Comparison of ENCODE assay signal across 11 mouse cellular contexts in genomic region chr5:111235131-111235530, GRCm38 (mm10).
DNase-seq lines count a peak whose midpoint lies in the region; ATAC-seq and TF ChIP-seq lines count a peak whose summit lies in the region.
"Had no signal": no experiment of that assay in that cellular context is flagged by ENCODE, and none has a peak within 500 bp of the region (broad histone marks: within the 10 kb centered on the region; RNA-seq: fewer than 3 reads in every experiment).

No protein-coding gene starts in this region.

- H3K9ac ChIP-seq in hindbrain, postnatal 0 days (replicated peaks; ENCODE audit: low read length): no peak overlapping the region
- H3K9ac ChIP-seq in hindbrain, embryonic 11.5 days (ENCODE audit: low read depth, low read length): no peak overlapping the region
- H3K9ac ChIP-seq in lung, embryonic 14.5 days: no peak overlapping the region
- H3K9ac ChIP-seq: midbrain, embryonic 15.5 days had no signal

- peak; percentile 70 for DNase-seq in hindbrain, postnatal 0 days (ENCODE audit: low spot score)
- no peak for DNase-seq in hindbrain, embryonic 11.5 days (ENCODE audit: low spot score)
- peak; percentile 82 for DNase-seq in heart, adult 8-10 months (ENCODE audit: low spot score)
- peak; percentile 82 for DNase-seq in lung, embryonic 14.5 days
- no peak for DNase-seq in layer of hippocampus, adult 2 months (ENCODE audit: low spot score in 2 of 2)
- DNase-seq in spleen, postnatal 36 days (ENCODE audit: low spot score in 2 of 2): no peak
- no peak for DNase-seq in spleen, postnatal 10 days (ENCODE audit: low spot score in 2 of 2)
- DNase-seq: thymus, adult 2 months had no signal

- H3K4me3 ChIP-seq in hindbrain, postnatal 0 days (ENCODE audit: low read length): no peak overlapping the region
- H3K4me3 ChIP-seq in hindbrain, embryonic 11.5 days (ENCODE audit: low read depth, low read length): no peak overlapping the region
- peak overlapping the region; percentile 33; the same call in 1 of the 2 replicates for H3K4me3 ChIP-seq in brown adipose tissue, adult 24 weeks (ENCODE audit: insufficient read depth, low read depth, low read length)
- H3K4me3 ChIP-seq in lung, embryonic 14.5 days (ENCODE audit: low read depth, low read length): no peak overlapping the region
- no peak overlapping the region for H3K4me3 ChIP-seq in layer of hippocampus, adult 2 months
- H3K4me3 ChIP-seq: midbrain, embryonic 15.5 days had no signal

- H3K9me3 ChIP-seq in hindbrain, postnatal 0 days (ENCODE audit: low read length): no peaks in the 10 kb centered on the region
- no peaks in the 10 kb centered on the region for H3K9me3 ChIP-seq in hindbrain, embryonic 11.5 days (ENCODE audit: control insufficient read depth, low read length)
- H3K9me3 ChIP-seq in lung, embryonic 14.5 days (ENCODE audit: low read depth, low read length): no peaks in the 10 kb centered on the region
- H3K9me3 ChIP-seq: midbrain, embryonic 15.5 days had no signal

- H3K4me2 ChIP-seq in hindbrain, postnatal 0 days (ENCODE audit: low read depth, low read length): no peak overlapping the region
- no peak overlapping the region for H3K4me2 ChIP-seq in hindbrain, embryonic 11.5 days (replicated peaks; ENCODE audit: low read depth, low read length)
- H3K4me2 ChIP-seq in lung, embryonic 14.5 days: no peak overlapping the region
- H3K4me2 ChIP-seq: midbrain, embryonic 15.5 days had no signal

- WGBS in hindbrain, postnatal 0 days: 49% methylated on average over 12 of the region's 12 CpGs
- 85% methylated on average over 12 of the region's 12 CpGs for WGBS in hindbrain, embryonic 11.5 days
- WGBS in lung, embryonic 14.5 days: 42% methylated on average over 12 of the region's 12 CpGs

- peaks cover 9% of the 10 kb centered on the region for H3K4me1 ChIP-seq in hindbrain, postnatal 0 days (ENCODE audit: insufficient read depth, low read length)
- H3K4me1 ChIP-seq in hindbrain, embryonic 11.5 days (replicated peaks; ENCODE audit: control insufficient read depth, insufficient read depth, low read length): peaks cover 5% of the 10 kb centered on the region
- no peaks in the 10 kb centered on the region for H3K4me1 ChIP-seq in brown adipose tissue, adult 24 weeks (ENCODE audit: control insufficient read depth, insufficient read depth, insufficient read length, low read length)
- H3K4me1 ChIP-seq in lung, embryonic 14.5 days (ENCODE audit: insufficient read depth): peaks cover 8% of the 10 kb centered on the region

- ATAC-seq in hindbrain, postnatal 0 days: no peak
- ATAC-seq in hindbrain, embryonic 11.5 days (ENCODE audit: low FRiP score): no peak
- ATAC-seq in lung, embryonic 14.5 days (ENCODE audit: insufficient read depth): peak; percentile 60
- ATAC-seq: activated CD4-positive, CD25-positive, alpha-beta regulatory T cell, adult 4 months; midbrain, embryonic 15.5 days had no signal

- no peak overlapping the region for H3K27ac ChIP-seq in hindbrain, postnatal 0 days
- H3K27ac ChIP-seq in hindbrain, embryonic 11.5 days (ENCODE audit: low read depth, low read length): no peak overlapping the region
- H3K27ac ChIP-seq in brown adipose tissue, adult 24 weeks (replicated peaks; ENCODE audit: low read depth, low read length): no peak overlapping the region
- no peak overlapping the region for H3K27ac ChIP-seq in lung, embryonic 14.5 days (ENCODE audit: low read depth)
- no peak overlapping the region for H3K27ac ChIP-seq in layer of hippocampus, adult 2 months
- H3K27ac ChIP-seq: midbrain, embryonic 15.5 days had no signal

- TF ChIP-seq CTCF in hindbrain, postnatal 0 days (IDR thresholded peaks at IDR 0.05; ENCODE audit: low read depth): no peak
- TF ChIP-seq CTCF in lung, embryonic 14.5 days (IDR thresholded peaks at IDR 0.05; ENCODE audit: low read depth): no peak
- no peak for TF ChIP-seq CTCF in layer of hippocampus, adult 2 months (conservative IDR thresholded peaks at IDR 0.05)

- H3K27me3 ChIP-seq in hindbrain, postnatal 0 days (ENCODE audit: insufficient read depth, low read length): no peaks in the 10 kb centered on the region
- H3K27me3 ChIP-seq in hindbrain, embryonic 11.5 days (ENCODE audit: control insufficient read depth, insufficient read depth, low read length): no peaks in the 10 kb centered on the region
- H3K27me3 ChIP-seq in lung, embryonic 14.5 days (ENCODE audit: insufficient read depth, low read length): no peaks in the 10 kb centered on the region
- H3K27me3 ChIP-seq: midbrain, embryonic 15.5 days had no signal

- H3K36me3 ChIP-seq in hindbrain, postnatal 0 days (ENCODE audit: insufficient read depth, low read length): peaks cover 12% of the 10 kb centered on the region
- no peaks in the 10 kb centered on the region; the same call in 1 of the 2 replicates for H3K36me3 ChIP-seq in hindbrain, embryonic 11.5 days (ENCODE audit: control insufficient read depth, insufficient read depth, low read length)
- peaks cover 56% of the 10 kb centered on the region for H3K36me3 ChIP-seq in lung, embryonic 14.5 days (ENCODE audit: insufficient read depth)

Comparison
In these comparisons a context has a peak if more than half of its experiments do, and no peak if none do; other contexts are left out.
1. DNase-seq: peak in hindbrain, postnatal 0 days (single experiment), heart, adult 8-10 months (single experiment) and lung, embryonic 14.5 days (single experiment); none in hindbrain, embryonic 11.5 days (single experiment), layer of hippocampus, adult 2 months (0 of 2), spleen, postnatal 36 days (0 of 2) and spleen, postnatal 10 days (0 of 2).